Mouse (Mus musculus) stomach, postnatal 0 days (tissue): Measurements from ENCODE around the gene Dstn.

Experiments used
- CTCF ChIP-seq: IDR thresholded peaks from 2 replicates; pipeline ENCODE4 v1.5.1; 2016; ENCODE audit warnings: antibody characterized with exemption, low read depth, mild to moderate bottlenecking, moderate library complexity
- EP300 ChIP-seq: optimal IDR thresholded peaks from 2 replicates; pipeline ENCODE3; 2016; ENCODE audit warnings: antibody characterized with exemption

- TF ChIP-seq EP300 (no peak), CTCF (no peak)
Observed at GRCm38 (mm10) chr2:143879311-143879710, 35.8 kb upstream of the Dstn start.
